Mouse (Mus musculus) stomach, postnatal 0 days (tissue): ENCODE data around the gene Sec22a.

Experiments used
- CTCF ChIP-seq: IDR thresholded peaks from 2 replicates; pipeline ENCODE4 v1.5.1; 2016; ENCODE audit warnings: antibody characterized with exemption, low read depth, mild to moderate bottlenecking, moderate library complexity
- EP300 ChIP-seq: optimal IDR thresholded peaks from 2 replicates; pipeline ENCODE3; 2016; ENCODE audit warnings: antibody characterized with exemption

DNA sequence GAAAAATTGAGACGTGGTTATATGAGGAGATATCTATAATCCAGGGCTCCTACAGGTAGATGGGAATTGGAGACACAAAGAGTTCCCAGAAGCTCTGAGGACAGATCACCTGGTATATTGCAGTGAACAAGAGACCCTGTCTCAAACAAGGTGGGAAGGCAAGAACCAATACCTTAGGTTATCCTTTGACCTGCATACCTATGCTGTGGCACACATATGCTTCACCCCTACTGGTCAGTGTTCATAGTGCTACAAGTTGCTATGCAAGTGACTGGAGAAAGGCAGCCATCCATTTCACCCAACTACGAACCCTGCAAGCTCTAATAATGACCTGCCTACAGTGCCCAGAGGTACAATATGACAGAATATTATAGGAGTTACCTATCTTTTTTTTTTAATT is 1.5 kb downstream of the Sec22a start:
- TF ChIP-seq CTCF, result peak; percentile 47
- no peak for TF ChIP-seq EP300
